Mouse (Mus musculus) embryonic fibroblast, embryonic 13.5 days (primary cell): Measurements from ENCODE around the gene Gm382. TPM values are rescaled to one million over a fixed set of nuclear protein-coding genes. Genes with fewer than 3 reads are reported as not detected.

ENCODE experiments used
- H3K27ac ChIP-seq: 2 replicates; pipeline ENCODE4 v1.5.1; 2012; ENCODE audit warnings: low read length, control low read depth, inconsistent platforms; ENCODE audit not compliant: insufficient read depth
- H3K4me1 ChIP-seq: 2 replicates; pipeline ENCODE4 v1.6.1; 2011; ENCODE audit warnings: low read length; ENCODE audit not compliant: control insufficient read depth, insufficient read depth
- H3K4me3 ChIP-seq: 2 replicates; pipeline ENCODE4 v1.5.1; 2011; ENCODE audit warnings: mild to moderate bottlenecking, control low read depth, low read length; ENCODE audit not compliant: insufficient read depth
- CTCF ChIP-seq: IDR thresholded peaks from 2 replicates; pipeline ENCODE4 v1.5.1; 2011; ENCODE audit warnings: mild to moderate bottlenecking, control low read depth, low read length, moderate library complexity, borderline replicate concordance; ENCODE audit not compliant: insufficient read depth
- POLR2A ChIP-seq: IDR thresholded peaks from 2 replicates; pipeline ENCODE4 v1.6.1; 2011; ENCODE audit warnings: low read depth, mild to moderate bottlenecking, control low read depth, low read length, moderate library complexity
- polyA plus RNA-seq: library from polyadenylated mRNA; stranded (reverse); fragments of >200 nt; gene quantifications from 2 replicates; pipeline ENCODE4 v1.2.4, GENCODE M21; 2011; ENCODE audit warnings: low read depth; ENCODE audit not compliant: missing spikeins, insufficient read length

The Gm382 gene
- not detected in 2 replicates for polyA plus RNA-seq

DNA sequence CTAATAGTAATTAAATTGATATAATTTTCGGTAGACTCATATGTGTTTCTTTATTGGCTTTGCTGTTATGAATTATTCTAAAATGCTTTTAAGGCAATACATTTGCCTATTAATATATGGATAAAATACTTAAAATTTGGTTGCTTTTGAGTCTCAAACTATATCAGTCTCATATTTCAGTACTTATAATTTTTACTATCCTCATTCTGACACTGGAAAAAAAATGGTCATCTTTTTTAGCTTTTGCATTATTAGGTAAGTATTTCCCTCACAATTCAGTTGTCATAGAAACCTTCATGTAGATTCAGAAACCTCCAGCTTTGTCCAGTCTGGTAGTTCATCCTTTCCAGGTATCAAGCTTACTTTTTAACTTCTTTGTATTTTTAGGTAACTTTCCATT, at the start of gene Gm382:
Gene Gm382 (plus strand): TSS at position 301 of the 400 bp plus-strand sequence.
- TF ChIP-seq CTCF (no peak), POLR2A (no peak)
- no peak within 1 kb of the TSS for H3K27ac ChIP-seq
- no peaks in the 10 kb centered on the region for H3K4me1 ChIP-seq
- H3K4me3 ChIP-seq = no peak within 1 kb of the TSS

DNA sequence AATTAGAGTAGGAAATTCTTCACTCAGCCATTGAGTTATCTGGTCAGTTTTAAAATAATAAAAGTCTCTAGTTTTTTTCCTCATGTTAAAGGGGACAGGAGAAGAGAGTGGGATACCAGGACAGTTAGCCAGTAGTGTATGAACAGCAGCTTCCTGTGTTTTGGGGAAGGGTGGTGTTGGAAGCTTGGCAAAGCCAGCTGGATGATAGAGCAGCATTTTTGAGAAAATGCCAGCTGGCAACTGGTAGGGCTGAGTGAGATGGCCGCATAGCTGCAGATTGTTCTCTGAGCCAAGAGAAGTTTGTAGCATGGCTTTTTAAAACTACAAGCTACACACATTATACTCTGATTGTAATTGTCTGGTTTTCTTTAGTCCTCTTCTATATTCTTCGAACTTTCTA, 30.4 kb downstream of the Gm382 start:
- TF ChIP-seq POLR2A (no peak), CTCF (no peak)
- H3K4me1 ChIP-seq = no peaks in the 10 kb centered on the region
- H3K4me3 ChIP-seq = no peak overlapping the region
- H3K27ac ChIP-seq = no peak overlapping the region

DNA sequence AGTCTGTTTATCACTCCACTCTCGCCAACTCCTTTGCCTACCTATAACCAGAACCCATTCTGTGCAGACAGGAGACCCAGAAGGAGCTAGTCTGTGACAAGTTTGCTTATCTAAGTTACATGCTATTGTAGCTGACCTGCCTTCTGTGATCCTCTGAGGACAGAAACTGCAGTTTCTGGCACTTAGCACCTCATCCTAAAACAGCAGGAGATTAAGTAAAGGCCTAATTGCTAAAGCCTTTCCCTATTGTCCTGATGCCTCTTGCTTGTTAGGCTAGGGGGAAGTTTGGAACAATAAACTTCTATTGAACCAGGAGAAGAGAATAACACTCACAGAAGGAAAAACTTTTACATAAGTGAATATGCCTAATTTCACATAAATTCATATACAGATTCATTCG, 51.5 kb downstream of the Gm382 start:
- H3K27ac ChIP-seq = no peak overlapping the region
- no peak for TF ChIP-seq POLR2A
- no peak for TF ChIP-seq CTCF
- H3K4me1 ChIP-seq = no peaks in the 10 kb centered on the region
- no peak overlapping the region for H3K4me3 ChIP-seq

DNA sequence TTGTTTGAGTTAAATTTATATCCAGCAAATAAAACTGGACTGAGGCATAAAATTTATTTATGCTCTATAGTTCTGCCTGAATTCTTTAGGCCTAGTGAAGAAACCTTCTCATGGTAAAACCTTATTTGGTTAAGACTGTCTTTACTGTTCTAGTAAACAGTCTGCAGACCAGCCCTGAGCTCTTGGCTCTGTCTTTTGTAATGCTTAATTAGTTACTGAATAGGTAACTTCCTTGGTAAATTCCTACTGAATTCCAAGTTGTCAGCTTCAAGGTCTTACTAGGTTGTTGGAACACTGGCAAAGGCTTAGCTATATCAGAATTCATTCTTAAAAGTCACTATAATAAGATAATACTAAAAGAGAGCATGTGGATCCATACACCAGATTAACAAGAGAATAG, 53.3 kb downstream of the Gm382 start:
- Histone ChIP-seq H3K4me3 (no peak overlapping the region), H3K4me1 (no peaks in the 10 kb centered on the region), H3K27ac (no peak overlapping the region)
- TF ChIP-seq POLR2A (no peak), CTCF (no peak)

DNA sequence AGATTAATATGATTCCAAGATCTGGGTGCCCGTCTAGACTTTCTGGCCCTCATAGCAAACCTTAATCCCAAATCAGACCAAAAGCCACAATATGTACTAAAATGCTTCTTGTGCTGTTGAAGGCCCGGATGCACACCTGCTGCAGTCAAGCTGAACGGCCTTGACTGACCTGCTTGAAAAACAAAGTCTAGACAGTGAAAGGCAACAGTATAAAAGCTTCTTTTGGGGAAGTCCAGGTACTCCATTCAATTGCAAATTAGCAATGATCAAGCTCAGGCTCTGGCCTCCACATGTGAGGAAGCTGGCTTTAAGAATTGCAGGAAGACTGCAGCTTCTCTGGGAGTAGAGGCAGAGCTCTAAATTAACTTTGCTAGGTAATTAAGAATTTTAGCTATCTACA, 54.2 kb downstream of the Gm382 start:
- H3K4me3 ChIP-seq = no peak overlapping the region
- H3K4me1 ChIP-seq = no peaks in the 10 kb centered on the region
- TF ChIP-seq POLR2A (no peak), CTCF (no peak)
- no peak overlapping the region for H3K27ac ChIP-seq

DNA sequence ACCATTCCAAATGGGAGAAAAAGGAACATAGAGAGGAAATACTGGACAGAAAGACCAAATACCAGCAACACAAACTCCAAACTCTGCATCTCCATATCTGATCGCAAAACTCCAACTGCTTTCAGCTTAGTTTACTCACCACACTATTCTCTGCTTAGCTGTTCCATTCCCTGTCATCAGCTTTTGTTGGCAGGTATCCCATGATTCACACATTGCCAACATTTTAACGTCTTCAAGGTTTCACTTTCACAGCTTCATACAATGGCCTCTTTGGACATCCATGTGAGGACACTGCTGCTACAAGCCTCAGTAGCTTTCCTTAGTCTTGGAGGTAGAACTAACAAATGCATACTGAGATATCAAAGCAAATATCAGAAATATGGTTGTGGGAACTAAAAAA, 64.6 kb downstream of the Gm382 start:
- Histone ChIP-seq H3K4me1 (no peaks in the 10 kb centered on the region), H3K27ac (no peak overlapping the region), H3K4me3 (no peak overlapping the region)
- TF ChIP-seq CTCF (no peak), POLR2A (no peak)

Other genes with a start within 250 kb of the Gm382 start
- not detected in 2 replicates for gene 4932411N23Rik, start 224.1 kb upstream of the Gm382 start, polyA plus RNA-seq